Mouse (Mus musculus) common myeloid progenitor, adult 5-6 weeks (primary cell): ENCODE results near the gene Rgl2. TPM values are rescaled to one million over a fixed set of nuclear protein-coding genes. Genes with fewer than 3 reads are reported as not detected.
"Not testable (repeated sequence)": the region's sequence is repeated elsewhere in the genome, so short reads cannot be mapped to it uniquely, and the experiment has no call there.

Source experiments
- ATAC-seq: replicated peaks from 2 replicates; pipeline ENCODE4 v1.8.0; 2016; ENCODE audit warnings: low read depth, mild to moderate bottlenecking, moderate TSS enrichment, inconsistent platforms; ENCODE audit not compliant: poor library complexity, severe bottlenecking
- total RNA-seq: library from RNA; stranded (forward); fragments of 200-1000, 187-1606 nt; gene quantifications from 2 replicates; pipeline ENCODE4 v1.2.3, GENCODE M21; 2017

Gene Rgl2
- total RNA-seq, 1 experiment from 2014 or later = 21.2 TPM

DNA sequence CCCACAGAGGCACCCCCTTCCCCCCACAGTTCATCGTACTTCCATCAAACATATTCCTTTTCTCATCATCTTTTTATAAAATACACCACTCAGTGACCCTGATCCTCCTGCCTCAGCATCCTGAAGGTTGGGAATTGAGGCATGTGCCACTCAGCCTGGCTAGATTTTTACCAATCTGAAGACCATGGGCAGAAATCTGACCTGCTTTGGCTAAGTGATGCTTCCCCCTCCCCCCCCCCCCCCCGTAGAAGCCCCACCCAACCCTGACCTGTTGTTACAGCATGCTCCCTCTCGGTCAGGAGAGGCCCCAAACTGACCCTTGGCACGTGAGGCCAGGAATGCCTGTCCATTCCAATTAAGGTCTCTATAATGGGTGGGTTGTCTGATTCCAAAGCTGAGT, 24.5 kb upstream of the Rgl2 start, which contains the start of gene Platr17:
TSS of gene Platr17 (plus strand) at position 301 of the 400 bp plus-strand sequence.
- not testable (repeated sequence) for ATAC-seq

DNA sequence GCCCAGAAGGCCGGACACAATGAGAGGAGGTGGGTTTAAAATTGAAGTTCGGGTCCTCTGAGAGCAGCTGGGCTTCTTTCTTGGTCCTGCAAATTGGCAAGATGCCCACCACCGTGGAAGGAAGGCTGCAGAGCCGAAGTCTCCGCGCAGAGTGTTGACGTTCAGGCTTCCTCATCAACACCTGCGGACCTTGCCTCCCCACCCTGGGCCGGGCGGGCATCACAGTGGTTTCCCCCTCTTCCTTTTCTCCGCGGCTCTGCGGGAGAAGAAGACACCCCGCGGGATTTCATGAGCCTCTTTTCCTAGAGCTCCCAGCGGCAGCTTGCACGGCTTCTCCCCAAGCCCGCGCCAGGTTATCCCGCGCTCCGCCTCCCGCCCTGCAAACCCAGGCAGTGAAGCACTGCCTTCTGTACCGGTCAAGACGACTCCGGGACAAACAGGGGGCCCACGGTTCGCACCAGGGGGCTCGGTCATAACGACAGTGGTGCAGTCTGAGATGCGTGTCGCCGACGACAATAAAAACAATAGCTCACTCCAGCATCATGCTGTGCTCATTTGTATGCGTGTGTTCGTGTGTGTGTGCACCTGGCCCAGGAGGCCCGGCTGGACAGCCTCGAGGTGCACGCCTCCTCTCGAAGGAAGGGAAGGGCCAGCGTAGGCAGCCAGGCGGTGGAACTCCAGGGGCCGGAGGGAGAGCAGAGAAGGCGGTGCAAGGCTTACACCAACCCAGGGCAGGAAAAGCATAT, 20.8 kb upstream of the Rgl2 start:
- ATAC-seq = peak; percentile 6

DNA sequence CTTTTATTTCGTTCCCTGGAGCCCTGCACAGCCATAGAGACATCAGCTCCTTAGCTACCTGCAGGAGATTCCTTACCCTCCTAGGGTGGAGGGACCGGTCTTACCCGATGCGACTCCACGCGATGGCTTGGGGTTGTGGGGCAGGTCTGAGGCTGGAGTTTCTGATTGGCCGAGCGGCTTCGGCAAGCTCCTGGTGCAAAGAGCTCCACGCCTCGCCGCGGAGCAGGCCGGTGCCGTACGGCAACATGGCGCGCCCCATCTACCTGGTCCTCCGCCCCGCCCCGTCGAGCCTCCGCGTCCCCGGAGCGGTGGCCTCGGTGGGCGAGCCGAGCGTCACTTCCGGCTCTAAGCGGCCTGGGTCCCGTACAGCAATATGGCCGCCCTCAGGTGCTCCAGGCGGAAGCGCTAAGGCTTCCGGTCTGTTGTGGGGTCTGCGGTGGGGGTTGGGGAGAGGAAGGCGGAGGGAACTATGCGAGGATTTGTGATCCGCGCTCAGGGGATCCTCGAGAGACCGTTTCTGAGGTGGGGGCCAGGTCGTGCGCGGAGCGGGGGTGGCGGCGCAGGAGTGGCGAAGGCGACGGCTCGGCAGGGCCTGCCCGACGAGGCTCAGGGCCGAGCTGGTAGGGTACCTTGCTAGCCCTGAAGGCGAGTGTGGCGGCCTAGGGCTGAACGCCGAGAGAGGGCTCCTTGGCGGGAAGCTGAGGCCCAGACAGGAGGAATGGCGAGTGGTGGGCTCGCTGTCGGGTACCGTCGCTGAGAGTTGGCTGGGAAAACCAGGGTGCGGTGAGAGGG, 20.1 kb upstream of the Rgl2 start, which contains the start of gene Daxx:
TSS of gene Daxx (plus strand) at position 338 of the 792 bp plus-strand sequence.
- peak; percentile 86 for ATAC-seq

DNA sequence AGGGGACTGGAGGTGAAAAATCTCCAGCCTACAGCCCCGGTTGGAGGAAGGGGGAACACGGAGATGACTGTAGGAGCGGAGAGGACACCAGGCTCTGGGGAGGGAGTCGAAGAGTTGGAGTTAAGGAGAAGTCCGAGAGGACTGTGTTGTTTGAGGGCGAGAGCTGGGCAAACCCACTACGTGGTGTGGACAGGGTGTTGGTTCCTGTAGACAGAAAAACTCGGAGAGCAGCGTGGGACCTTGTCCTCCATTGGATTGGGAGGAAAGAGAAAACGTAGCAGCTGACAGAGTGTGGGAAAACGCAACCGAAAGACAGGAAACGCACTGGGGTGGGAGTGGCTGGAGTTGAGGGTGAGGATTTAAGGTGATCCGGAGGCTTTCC, 19.5 kb upstream of the Rgl2 start:
- peak; percentile 22; the same call in 1 of the 2 replicates for ATAC-seq

DNA sequence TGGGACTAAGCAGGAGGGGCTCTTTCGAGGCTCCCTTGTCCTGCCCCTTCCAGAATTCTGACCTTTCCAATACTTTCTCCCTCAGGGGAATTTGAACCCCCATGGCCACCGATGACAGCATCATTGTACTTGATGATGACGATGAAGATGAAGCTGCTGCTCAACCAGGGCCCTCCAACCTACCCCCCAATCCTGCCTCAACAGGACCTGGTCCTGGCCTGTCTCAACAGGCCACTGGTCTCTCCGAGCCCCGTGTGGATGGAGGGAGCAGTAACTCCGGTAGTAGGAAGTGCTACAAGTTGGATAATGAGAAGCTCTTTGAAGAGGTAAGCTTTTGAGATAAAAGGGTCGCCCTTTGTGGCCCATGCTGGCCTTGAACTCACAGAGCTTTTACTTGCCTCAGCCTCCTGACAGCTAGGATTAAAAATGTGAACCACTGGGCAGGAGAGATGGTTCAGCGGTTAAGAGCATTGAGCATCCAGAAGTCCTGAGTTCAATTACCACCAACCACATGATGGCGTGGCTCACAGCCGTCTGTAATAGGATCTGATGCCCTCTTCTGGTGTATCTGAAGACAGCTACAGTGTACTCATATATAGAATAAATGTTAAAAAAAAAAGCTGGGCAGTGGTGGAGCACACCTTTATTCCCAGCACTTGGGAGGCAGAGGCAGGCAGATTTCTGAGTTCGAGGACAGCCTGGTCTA, 18.8 kb upstream of the Rgl2 start:
- no peak for ATAC-seq

DNA sequence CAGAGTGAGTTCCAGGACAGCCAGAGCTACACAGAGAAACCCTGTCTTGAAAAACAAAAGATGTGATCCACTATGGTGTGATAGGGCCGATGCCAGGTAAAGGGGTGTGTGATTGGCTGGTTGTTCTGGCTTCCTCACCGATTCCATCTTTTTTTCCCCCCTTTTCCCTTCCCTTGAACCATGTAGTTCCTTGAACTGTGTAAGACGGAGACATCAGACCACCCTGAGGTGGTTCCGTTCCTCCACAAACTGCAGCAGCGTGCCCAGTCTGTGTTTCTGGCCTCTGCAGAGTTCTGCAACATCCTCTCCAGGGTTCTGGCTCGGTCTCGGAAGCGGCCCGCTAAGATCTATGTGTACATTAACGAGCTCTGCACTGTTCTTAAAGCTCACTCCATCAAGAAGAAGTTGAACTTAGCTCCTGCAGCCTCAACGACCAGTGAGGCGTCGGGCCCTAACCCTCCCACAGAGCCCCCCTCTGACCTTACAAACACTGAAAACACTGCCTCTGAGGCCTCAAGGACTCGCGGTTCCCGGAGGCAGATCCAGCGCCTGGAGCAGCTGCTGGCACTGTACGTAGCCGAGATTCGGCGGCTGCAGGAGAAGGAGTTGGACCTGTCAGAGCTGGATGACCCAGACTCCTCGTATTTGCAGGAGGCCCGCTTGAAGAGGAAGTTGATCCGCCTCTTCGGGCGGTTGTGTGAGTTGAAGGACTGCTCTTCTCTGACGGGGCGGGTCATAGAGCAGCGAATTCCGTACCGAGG, 18.1 kb upstream of the Rgl2 start:
- no peak for ATAC-seq

DNA sequence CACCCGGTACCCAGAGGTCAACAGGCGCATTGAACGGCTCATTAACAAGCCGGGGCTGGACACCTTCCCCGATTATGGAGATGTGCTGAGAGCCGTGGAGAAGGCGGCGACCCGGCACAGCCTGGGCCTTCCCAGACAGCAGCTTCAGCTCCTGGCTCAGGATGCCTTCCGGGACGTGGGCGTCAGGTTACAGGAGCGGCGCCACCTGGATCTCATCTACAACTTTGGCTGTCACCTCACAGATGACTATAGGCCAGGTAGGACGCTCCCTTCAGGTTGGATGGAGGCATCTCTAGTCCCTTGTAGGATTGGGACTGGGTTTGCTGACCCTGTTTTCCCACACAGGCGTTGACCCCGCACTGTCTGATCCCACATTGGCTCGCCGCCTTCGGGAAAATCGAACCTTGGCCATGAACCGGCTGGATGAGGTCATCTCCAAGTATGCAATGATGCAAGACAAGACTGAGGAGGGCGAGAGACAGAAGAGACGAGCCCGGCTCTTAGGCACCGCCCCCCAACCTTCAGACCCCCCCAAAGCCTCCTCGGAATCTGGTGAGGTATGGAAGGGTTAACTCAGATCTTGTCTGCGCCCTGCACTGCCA, 17.4 kb upstream of the Rgl2 start:
- no peak for ATAC-seq

DNA sequence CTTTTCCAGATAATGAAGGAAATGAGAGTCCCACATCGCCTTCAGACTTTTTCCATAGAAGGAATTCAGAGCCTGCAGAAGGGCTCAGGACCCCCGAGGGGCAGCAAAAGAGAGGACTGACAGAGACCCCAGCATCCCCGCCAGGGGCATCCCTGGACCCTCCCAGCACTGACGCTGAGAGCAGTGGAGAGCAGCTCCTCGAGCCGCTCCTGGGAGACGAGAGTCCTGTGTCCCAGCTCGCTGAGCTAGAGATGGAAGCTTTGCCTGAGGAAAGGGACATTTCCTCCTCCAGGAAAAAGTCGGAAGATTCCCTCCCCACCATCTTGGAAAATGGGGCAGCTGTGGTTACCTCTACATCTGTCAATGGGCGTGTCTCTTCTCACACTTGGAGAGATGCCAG, 16.1 kb upstream of the Rgl2 start:
- no peak for ATAC-seq

DNA sequence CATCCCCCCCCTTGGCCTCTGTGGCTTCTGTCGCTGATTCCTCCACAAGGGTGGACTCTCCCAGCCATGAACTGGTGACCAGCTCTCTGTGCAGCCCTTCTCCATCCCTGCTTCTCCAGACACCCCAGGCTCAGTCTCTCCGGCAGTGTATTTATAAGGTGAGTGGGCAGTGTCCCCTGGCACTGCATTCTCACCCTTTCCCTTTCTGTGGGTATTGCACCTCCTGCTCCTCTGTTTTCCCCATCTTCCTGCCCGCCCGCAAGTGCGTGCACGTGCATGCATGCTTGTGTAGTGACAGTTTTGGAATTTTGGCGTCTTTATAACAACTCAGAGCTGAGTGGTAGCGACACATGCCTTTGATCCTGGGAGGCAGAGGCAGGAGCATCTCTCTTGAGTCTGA, 15.4 kb upstream of the Rgl2 start:
- no peak for ATAC-seq

DNA sequence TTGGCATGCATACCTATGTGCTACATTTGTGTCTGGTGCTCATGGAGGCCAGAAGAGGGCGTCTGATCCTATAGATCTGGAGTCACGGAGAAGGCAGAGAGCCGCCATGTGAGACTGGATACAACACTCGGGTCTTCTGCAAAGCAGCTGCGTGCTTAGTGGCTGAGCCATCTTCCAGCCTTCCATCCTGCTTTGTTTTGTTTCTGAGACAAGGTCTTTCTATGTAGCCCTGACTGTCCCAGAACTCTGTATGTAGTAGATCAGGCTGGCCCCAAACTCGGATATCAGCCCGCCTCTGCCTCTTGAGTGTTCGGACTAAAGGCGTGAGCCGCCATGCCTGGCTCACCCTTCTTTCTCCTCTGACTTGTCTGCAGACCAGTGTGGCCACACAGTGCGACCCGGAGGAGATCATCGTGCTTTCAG, 14.4 kb upstream of the Rgl2 start:
- ATAC-seq = no peak

DNA sequence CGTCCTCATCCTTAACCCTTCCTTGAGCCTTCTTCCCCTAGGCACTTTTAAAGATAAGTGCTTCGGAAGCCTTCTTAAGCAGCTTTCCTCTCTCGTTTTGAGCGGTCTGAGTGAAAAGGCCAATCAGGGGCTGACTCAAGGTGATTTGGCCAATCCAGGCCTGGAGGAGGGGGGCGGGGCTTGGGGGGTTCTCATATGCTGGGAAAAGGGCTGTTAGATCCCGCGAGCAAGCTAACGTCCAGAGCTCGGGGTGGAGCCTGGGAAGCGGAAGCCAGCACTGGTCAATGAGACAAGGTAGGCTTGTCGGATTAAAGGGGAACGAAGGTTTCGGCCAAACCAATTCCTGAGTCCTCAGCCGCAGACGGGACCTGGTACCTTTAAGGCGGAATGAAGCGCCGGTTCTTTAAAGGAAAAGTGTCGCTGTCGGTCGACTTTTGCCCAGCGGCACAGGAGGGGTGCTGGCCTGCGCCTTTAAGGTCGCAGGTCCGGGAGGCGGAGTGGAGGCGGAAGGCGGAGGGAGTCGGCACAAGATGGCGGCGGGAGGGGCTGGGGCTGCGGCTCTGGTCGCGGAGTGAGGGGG, 13.6 kb upstream of the Rgl2 start, which contains the start of the genes Tapbp and Zbtb22:
TSS of gene Tapbp (plus strand) at position 229 of the 580 bp plus-strand sequence.
TSS of gene Zbtb22 (plus strand) at position 234 of the 580 bp plus-strand sequence.
- ATAC-seq = peak; percentile 70

DNA sequence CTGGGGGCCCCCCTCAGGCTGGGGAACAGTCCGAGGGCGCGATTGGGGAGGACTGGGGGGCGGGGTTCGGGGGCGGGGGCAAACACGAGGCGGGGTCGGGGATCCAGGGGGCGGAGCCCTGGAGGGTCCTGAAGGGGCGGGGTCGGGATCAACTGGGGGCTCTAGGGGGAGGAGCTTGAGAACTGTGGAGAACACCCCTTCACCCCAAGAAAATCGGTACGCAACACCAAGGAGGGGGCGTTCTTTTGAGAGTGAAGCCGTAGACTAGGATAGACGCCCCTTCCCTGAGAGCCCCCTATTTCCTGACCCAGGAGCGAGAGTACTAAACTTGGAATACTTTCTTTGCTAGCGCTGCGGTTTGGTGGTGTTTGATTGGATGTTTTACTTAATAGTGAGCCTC, 13.0 kb upstream of the Rgl2 start:
- no peak for ATAC-seq

DNA sequence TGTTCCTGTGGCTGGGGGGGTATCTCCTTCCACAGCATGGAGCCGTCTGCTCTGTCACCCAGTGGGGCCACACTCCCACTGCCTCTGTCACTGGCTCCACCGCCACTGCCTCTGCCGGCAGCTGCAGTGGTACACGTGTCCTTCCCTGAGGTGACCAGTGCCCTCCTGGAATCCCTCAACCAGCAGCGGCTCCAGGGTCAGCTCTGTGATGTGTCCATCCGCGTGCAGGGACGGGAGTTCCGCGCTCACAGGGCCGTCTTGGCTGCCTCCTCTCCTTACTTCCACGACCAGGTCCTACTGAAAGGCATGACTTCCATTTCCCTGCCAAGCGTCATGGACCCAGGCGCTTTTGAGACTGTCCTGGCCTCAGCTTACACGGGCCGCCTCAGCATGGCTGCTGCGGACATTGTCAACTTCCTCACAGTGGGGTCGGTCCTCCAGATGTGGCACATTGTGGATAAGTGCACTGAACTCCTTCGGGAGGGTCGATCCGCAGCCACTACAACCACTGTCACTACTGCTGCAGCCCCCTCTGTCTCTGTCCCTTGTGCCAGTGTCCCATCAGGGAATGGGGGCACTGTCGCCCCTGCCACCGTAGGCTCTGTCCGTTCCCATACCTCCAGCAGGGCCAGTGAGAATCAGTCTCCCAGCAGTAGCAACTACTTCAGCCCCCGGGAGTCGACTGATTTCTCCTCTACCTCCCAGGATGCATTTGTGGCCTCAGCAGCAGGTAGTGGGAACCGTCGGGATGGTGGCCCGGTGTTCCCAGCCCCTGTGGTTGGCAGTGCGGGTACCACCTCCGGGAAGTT, 12.3 kb upstream of the Rgl2 start:
- ATAC-seq = no peak

DNA sequence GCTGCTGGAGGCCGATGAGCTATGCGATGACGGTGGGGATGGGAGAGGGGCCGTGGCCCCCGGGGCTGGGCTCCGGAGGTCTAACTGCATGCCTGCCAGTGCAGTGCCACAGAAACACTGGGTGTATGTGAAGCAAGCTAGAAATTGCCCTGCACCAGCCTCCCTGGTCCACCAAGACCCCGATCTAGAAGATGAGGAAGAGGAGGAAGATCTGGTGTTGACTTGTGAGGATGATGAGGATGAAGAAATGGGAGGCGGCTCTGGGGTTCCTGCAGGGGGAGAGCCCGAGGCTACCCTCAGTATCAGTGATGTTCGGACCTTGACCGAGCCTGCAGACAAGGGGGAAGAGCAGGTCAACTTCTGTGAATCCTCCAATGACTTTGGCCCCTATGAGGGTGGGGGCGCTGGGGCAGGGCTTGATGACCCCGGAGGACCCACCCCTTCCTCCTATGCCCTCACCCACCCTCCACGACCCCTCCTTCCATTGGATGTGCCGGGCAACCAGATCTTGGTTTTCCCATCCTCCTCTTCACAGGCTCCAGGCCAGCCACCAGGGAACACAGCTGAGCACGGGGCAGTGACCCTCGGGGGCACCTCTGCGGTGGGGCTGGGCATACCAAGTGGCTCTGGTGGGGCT, 11.6 kb upstream of the Rgl2 start:
- ATAC-seq = no peak

DNA sequence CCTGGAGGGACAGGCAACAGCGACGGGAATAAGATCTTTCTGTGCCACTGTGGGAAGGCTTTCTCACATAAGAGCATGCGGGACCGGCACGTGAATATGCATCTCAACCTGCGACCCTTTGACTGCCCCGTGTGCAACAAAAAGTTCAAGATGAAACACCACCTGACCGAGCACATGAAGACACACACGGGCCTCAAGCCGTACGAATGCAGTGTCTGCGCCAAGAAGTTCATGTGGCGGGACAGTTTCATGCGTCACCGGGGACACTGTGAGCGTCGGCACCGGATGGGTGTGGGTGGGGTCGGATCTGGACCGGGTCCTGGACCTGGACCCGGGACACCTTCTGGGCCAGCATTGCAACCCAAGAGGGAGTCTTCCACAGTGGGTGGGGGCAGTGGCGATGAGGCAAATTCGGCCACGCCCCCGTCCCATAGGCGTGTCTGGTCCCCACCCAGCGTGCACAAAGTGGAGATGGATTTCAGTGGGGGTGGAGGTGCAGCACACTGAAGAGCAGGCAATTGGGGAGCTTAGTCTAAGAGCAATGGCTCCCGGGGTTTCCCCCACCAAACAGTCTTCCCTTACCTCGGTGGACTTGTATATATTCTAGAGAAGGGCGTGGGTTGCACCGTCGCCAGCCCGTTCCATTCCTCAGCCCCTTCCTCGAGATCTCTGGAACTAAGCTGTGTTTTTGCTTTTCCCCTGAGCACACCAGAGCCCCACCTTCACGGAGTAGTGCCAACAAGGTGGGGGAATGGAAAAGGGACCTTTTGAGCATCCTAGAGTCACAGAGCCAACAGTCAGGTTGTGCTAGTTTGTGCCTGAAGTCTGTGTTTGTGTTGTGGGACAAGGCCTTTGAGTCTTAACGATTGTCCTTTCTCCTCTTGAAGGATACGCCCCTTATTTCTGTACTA, 10.8 kb upstream of the Rgl2 start:
- no peak for ATAC-seq

DNA sequence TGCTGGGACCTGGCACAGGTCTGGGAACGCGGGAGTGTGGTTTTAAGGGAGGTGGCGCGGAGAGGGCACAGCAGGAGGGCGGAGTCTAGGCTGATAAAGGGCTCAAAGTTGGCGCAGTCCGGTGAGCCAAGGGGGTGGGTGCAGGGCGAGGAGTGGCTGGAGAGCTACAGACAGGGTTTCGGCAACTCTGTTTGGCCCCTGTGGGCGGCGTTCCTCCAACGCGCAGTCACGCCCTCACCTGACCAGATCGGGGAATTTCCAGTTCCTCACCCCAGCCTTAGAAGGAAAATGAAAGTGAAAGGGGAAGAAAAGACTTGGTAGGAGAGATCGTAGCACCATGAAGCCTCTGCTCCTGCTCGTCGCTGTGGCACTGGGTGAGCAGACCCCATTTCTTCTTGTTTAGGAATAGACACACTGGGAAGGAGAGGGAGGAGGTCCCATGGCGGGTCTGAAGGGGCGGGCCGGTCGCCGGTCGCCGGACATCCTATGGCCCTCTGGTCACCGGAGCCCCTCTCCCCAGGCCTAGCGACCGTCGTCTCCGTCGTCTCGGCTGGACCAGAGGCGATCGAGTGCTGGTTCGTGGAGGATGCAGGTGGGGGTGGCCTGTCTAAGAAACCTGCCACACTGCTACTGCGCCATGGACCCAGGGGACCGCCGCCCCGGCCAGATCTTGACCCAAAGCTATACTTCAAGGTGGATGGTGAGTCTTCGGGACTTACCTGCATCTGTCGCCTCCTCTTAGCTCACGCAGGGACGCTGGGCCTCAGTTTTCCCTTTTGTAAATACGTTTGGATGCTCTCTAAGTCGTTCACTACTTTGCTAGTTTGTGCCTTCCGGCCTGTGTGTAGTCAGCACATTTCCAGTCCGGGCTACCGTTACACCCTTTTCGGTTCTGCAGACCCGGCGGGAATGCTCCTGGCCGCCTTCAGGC, 9.7 kb upstream of the Rgl2 start:
- peak; percentile 58 for ATAC-seq
